Mouse (Mus musculus) small intestine, adult 10 weeks (tissue): ENCODE data around the gene Psg16. TPM values are rescaled to one million over a fixed set of nuclear protein-coding genes. Genes with fewer than 3 reads are reported as not detected.

Experiments used
- polyA plus RNA-seq: library from polyadenylated mRNA; stranded (reverse); fragments of 350-450 nt; fragmentation: Illumina TruSeq; extraction: RNeasy Lipid Tissue Mini Kit (QIAGEN cat#74804); gene quantifications from one replicate; pipeline ENCODE4 v1.2.3, GENCODE M21; 2014; ENCODE audit warnings: low replicate concordance

Gene Psg16
- 0.07 TPM for polyA plus RNA-seq

DNA sequence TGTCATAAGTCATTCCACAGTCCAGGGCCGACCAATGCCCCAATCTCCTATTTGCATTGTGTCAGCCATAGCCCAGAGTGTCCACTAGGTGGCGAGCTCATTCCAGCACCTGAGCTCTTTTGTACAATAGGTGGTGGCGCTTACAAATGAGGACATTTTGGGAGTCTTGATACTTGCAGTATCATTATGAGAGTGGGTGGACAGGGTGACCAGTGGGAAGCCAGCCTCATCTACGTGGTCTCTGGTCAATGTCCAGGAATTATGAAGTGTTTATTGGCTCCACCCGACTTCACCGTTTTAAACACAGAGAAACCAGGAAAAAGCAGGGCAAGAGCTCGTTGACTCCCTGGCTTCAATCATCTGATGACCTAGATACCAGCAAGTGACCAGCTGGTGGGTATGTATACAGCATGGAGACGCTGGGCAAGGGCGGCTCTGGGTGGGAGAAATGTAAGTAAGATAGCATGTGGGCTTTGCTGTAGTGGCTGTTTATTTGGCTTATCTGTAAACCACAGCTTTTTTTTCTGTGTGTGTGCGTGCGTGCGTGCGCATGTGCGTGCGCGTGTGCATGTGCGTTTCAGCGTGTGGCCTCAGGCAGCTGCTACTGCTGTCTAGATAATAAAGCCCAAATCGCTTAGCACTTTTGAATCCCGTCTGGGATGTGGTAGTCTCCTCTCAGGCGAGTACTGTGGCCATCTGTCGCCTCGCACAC, at the start of gene Psg16:
TSS of gene Psg16 (plus strand) at position 137 of the 712 bp plus-strand sequence.

DNA sequence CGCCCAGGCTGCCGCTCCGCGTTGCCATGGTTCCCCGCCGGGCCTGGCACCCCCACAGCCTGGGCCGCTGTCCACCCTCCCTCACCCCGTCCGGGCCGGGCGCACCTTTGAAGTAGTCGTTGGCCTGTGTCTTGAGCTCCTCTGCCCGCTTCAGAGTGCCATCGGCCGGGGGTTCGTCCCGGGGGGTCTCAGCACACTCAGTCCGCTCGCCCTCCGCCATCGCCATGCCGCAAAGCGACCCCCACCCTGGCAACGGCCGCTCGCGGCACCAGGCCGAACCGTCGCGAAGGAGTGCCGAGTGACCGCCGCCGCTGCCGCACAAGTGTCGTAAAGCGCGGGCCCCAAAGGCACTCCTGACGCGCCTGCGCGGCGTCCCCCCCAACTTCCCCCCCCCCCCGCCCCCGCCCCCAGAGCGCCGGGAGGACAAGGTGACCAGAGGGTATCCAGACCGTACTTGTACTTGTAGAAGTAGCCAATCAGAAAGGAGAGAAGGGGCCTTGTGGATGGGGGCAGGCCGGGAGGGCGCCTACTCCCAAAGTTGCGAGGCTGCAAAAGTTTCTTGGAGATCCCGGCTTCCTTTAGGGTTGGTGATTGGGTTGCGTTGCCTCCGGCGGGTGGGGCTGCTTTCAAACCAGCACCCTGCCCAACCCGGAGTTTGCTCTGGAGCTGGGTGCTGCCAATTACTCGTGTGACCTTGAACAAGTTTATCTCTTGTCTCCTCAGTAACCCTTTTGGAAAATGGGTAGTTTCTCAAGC, 46.1 kb upstream of the Psg16 start, which contains the start of gene Ppp5c:
TSS of gene Ppp5c (minus strand) at position 337 of the 756 bp plus-strand sequence.

DNA sequence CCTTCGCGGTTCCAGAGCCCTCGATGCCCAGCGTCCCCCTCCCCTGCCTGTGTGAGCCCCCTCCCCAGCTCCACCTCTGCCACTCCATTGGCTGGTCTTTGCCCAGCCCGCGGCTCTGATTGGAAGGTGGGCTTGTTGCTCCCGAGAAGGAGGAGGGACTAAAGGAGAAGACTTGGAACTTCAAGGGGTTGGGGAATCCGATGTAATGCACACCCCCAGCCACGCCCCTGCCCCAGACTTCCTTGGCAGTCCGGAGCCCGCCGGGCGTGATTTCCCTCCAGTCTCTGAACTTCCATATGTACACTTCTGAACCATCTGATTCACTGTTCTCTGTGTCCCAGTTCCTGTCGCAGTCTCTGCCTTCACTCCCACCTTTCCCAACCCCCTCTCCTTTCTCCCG, 11.5 kb upstream of the Psg16 start, which contains the start of gene Hif3a:
TSS of gene Hif3a (minus strand) at position 39 of the 400 bp plus-strand sequence.

DNA sequence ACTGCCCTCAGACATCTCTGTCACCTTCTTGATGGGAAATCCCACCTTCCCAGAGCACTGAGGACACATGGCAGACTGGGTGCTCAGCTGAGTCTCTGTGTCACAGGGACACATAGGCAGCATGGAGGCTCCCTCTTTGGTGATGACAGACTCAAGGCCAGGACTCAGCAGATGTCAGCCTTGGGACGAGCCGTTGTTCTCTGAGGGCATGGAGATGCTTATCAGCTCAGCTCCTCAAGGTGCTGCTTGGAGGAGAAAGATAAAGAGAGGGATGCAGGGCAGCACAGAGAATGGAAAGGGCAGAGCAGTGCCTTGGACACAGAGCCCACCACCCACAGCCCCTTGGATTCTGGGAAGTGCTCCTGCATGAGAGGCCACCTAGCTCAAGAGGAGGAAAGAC, 76.1 kb downstream of the Psg16 start, which contains the start of gene Ceacam3:
TSS of gene Ceacam3 (plus strand) at position 352 of the 400 bp plus-strand sequence.

Other genes with a start within 250 kb of the Psg16 start
- 0.59 TPM for gene Prkd2, start 231.1 kb upstream of the Psg16 start, polyA plus RNA-seq
- gene Dact3, start 198.7 kb upstream of the Psg16 start, polyA plus RNA-seq: 0.93 TPM
- gene Gng8, start 182.3 kb upstream of the Psg16 start, polyA plus RNA-seq: not detected
- 0.59 TPM for gene Ptgir, start 167.6 kb upstream of the Psg16 start, polyA plus RNA-seq
- 15.4 TPM for gene Calm3, start 149.9 kb upstream of the Psg16 start, polyA plus RNA-seq
- 0.11 TPM for gene Pnmal2, start 129.4 kb upstream of the Psg16 start, polyA plus RNA-seq
- gene Pnmal1, start 114.4 kb upstream of the Psg16 start, polyA plus RNA-seq: 0.30 TPM
- gene Gm42372, start 91.0 kb upstream of the Psg16 start, polyA plus RNA-seq: 0.30 TPM
- 0.26 TPM for gene Ccdc8, start 81.3 kb upstream of the Psg16 start, polyA plus RNA-seq
- gene Ppp5c, start 46.1 kb upstream of the Psg16 start, polyA plus RNA-seq: 8.2 TPM
- gene Hif3a, start 11.6 kb upstream of the Psg16 start, polyA plus RNA-seq: 0.41 TPM
- not detected for gene Ceacam3, start 76.2 kb downstream of the Psg16 start, polyA plus RNA-seq
- gene Psg29, start 129.4 kb downstream of the Psg16 start, polyA plus RNA-seq: not detected